Mouse (Mus musculus) olfactory bulb, adult 2 months (tissue): ENCODE results near the gene Ube2e3.

Source experiments
- CTCF ChIP-seq: fragments of 200-500 bp; IDR thresholded peaks from 2 replicates; pipeline ENCODE4 v1.5.1; 2012; ENCODE audit warnings: low read depth, mild to moderate bottlenecking, low read length, moderate library complexity; ENCODE audit not compliant: insufficient read depth
- POLR2A ChIP-seq: fragments of 200-500 bp; IDR thresholded peaks from 2 replicates; pipeline ENCODE4 v1.6.1; 2012; ENCODE audit warnings: mild to moderate bottlenecking, low read depth, low read length, moderate library complexity; ENCODE audit not compliant: insufficient read depth

DNA sequence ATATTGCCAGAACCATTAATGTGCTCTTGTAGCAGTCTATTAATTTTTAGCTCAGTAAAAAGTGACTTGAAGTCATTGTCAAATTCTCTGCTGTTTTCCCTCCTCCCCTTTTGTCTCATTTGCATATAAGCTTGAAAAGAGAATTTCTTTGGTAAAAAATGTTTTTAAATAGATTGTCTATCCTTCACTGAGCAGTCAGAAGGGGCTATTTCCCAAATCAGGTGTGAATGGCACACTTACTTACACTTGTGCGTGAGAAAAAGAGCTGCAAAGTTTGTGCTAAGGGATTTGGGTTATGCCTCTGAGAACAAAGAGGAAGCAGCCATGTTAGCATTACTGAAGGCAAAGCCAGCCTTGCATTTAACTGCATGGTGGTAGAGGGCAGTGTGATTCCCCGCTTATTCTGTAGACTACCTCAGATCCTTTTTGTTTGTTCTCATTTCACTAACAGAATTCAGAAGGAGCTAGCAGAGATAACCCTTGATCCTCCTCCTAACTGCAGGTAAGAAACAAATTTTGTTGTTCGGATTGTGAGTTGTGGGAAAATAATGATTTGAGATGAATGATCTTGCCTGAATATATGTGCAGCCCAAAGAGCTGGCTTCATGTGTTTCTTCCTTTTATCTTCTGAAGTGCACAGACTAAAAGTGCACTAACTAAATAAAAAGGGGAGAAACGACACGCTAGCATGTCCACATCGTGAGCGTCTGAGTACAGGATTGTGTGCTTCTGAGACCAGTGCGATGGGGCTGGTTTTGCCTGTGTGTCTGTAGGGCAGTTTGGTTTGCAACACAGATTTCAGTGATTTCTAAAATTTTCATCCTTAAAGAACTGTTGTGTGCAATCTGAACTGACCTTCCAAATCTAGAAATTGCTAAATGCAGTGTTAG lies 4.3 kb downstream of the Ube2e3 start:
- TF ChIP-seq POLR2A (no peak), CTCF (no peak)
